Mouse (Mus musculus) heart, postnatal 0 days (tissue): Measurements from ENCODE around the gene Sox13.

Experiments used
- CTCF ChIP-seq: IDR thresholded peaks from 2 replicates; pipeline ENCODE4 v1.5.1; 2016; ENCODE audit warnings: antibody characterized with exemption, control low read depth, low read depth
- EP300 ChIP-seq: IDR thresholded peaks from 2 replicates; pipeline ENCODE4 v1.6.1; 2016; ENCODE audit warnings: antibody characterized with exemption, low read depth

DNA sequence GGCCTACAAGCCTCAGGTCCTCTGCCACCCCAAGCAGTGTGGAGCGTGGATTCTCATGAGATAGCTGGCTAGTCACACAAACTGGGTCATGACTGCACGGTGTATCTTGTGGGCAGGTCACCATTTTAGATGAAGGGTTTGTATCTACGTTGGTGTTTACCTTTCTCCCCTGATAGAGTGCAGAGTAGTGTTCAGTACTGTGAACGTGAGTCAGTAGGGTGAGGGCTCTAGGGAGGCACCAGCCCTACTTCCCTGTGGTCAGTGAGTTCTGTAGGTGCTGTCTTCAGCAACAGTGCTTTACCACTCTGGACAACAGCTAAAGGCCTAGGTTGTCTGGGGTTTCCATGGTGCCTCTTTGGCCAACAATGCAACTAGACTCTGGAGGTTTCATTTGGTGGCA is 20.2 kb downstream of the Sox13 start:
- TF ChIP-seq CTCF (no peak), EP300 (no peak)
